Mouse (Mus musculus) spleen, adult 12 weeks (tissue): ENCODE data around the gene Cav1.

Experiments
- DNase-seq: peaks from one replicate; pipeline ENCODE4 v3.0.0; 2022; ENCODE audit warnings: low spot score

Gene Cav1

GRCm38 (mm10) chr6:17305954-17306601 is at the start of gene Cav1:
TSS of gene Cav1 (plus strand) at chr6:17306335.
- DNase-seq = no peak

- no peak for DNase-seq
Measured at GRCm38 (mm10) chr6:17258142-17258541, 48.0 kb upstream of the Cav1 start.

GRCm38 (mm10) chr6:17258911-17259310 is 47.2 kb upstream of the Cav1 start:
- DNase-seq = no peak

GRCm38 (mm10) chr6:17262786-17263185 is 43.3 kb upstream of the Cav1 start:
- DNase-seq = no peak

GRCm38 (mm10) chr6:17265043-17265442 is 41.1 kb upstream of the Cav1 start:
- DNase-seq = no peak

- no peak for DNase-seq
Measured at GRCm38 (mm10) chr6:17266466-17266865, 39.7 kb upstream of the Cav1 start.

- DNase-seq = no peak
Measured at GRCm38 (mm10) chr6:17278366-17278765, 27.8 kb upstream of the Cav1 start.

- no peak for DNase-seq
Measured at GRCm38 (mm10) chr6:17280939-17281756, 25.0 kb upstream of the Cav1 start, which contains the start of gene Cav2. TSS of gene Cav2 (plus strand) at chr6:17281185.

GRCm38 (mm10) chr6:17281757-17282092 is 24.4 kb upstream of the Cav1 start:
- DNase-seq = no peak

GRCm38 (mm10) chr6:17282159-17282558 is 24.0 kb upstream of the Cav1 start:
- DNase-seq = no peak

- no peak for DNase-seq
Measured at GRCm38 (mm10) chr6:17283834-17284233, 22.3 kb upstream of the Cav1 start.

- no peak for DNase-seq
Measured at GRCm38 (mm10) chr6:17286381-17286780, 19.8 kb upstream of the Cav1 start.

- DNase-seq = no peak
Measured at GRCm38 (mm10) chr6:17295116-17295515, 11.0 kb upstream of the Cav1 start.

- no peak for DNase-seq
Measured at GRCm38 (mm10) chr6:17306602-17307325, 629 bp downstream of the Cav1 start.

GRCm38 (mm10) chr6:17307461-17308115 is 1.5 kb downstream of the Cav1 start:
- no peak for DNase-seq

- DNase-seq = no peak
Measured at GRCm38 (mm10) chr6:17308661-17309060, 2.5 kb downstream of the Cav1 start.

GRCm38 (mm10) chr6:17309260-17309659 is 3.1 kb downstream of the Cav1 start:
- DNase-seq = no peak

- DNase-seq = no peak
Measured at GRCm38 (mm10) chr6:17314241-17314640, 8.1 kb downstream of the Cav1 start.

GRCm38 (mm10) chr6:17314659-17315616 is 8.8 kb downstream of the Cav1 start:
- no peak for DNase-seq

GRCm38 (mm10) chr6:17316294-17317166 is 10.4 kb downstream of the Cav1 start:
- DNase-seq = no peak
